Mouse (Mus musculus) telencephalon, adult 2 months (tissue): ENCODE results near the gene Carm1.
A peak's percentile ranks its signal among the peaks of the same experiment; 100 is the strongest.
"Not testable (repeated sequence)": the region's sequence is repeated elsewhere in the genome, so short reads cannot be mapped to it uniquely, and the experiment has no call there.

Experiments
- DNase-seq: peaks from one replicate; pipeline ENCODE4 v3.0.0-alpha.2; 2011; ENCODE audit warnings: low read depth, low spot score

Gene Carm1

DNA sequence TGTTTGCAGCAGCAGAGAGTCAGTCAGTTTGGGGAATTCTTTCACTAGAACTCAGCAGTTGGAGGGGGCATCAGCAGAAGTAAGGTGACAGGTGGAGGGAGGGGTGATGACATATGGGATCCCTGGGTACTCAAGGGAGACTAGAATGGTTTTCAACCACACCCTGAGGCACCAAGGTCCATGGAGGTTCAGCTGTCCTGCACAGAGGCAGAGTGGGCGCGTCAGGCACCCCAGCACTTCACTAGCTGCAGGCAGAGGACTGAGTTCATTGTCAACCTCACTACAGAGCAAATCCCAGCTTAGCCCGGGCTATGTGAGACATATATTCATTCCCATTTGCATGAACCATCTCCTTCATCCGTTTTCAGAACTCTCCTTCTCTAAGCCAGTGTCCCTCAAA lies 9.7 kb upstream of the Carm1 start:
- no peak for DNase-seq

- DNase-seq, result no peak
Measured at GRCm38 (mm10) chr9:21539981-21540753, 6.5 kb upstream of the Carm1 start.

DNA sequence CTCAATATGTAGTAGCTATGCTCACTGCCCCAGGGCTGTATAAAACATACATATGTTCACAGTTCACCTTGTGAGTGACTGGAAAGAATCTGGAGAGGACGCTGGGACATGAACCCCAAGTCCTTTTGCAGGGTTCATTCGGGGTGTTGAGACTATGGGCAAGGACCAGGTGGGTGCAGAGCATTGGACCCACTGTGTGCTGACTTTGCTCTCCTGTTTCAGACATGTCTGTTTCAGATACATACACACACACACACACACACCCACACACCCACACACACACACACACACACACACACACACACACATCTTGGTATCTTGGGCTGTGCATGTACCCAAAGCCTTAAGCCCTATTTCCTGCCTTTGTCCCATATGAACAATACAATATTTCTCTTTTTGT lies 4.7 kb upstream of the Carm1 start:
- DNase-seq, result not testable (repeated sequence)

- no peak for DNase-seq
Measured at GRCm38 (mm10) chr9:21545351-21545915, 1.3 kb upstream of the Carm1 start.

DNA sequence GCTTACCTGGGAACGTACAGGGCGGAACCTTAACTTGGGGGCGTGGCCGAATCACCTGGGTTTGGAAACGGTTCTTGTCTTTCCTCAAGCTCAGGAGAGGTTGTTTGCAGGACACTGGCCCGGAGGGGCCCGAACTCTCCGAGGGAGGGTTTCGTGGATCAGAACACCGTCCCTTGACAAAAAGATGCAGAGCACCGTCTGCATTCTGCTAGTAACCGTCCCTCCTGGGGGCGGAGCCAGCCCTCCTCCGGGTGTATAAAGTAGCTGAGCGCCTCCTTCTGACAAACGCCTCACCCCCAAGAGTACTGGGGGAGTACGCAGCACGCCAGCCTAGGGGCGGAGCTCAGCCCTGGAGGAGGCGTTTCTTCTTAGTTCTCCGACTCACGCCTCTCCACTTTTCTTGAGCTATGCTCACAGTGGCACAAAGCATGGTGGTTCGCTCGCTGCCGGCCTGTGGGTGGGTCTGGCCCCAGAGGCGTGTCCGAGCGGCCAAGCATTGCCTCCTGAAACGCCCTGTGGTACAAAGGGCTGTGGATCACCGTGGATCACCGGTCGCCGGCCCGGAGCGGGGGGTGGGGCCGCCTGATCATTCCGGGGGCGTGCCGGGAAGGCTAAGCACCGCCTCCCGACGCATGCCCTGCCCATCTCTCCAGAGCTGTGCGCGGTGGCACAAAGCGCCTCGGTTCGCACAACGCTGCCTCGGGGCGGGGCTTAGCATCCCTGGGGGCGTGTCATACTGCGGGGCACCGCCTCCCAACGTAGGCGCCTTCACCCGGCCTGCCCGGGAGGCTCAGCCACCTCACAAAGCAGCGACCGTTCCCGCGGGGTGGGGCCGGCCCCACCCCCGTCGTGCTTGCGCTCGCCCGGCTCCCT lies 542 bp upstream of the Carm1 start:
- DNase-seq, result peak; percentile 96

DNA sequence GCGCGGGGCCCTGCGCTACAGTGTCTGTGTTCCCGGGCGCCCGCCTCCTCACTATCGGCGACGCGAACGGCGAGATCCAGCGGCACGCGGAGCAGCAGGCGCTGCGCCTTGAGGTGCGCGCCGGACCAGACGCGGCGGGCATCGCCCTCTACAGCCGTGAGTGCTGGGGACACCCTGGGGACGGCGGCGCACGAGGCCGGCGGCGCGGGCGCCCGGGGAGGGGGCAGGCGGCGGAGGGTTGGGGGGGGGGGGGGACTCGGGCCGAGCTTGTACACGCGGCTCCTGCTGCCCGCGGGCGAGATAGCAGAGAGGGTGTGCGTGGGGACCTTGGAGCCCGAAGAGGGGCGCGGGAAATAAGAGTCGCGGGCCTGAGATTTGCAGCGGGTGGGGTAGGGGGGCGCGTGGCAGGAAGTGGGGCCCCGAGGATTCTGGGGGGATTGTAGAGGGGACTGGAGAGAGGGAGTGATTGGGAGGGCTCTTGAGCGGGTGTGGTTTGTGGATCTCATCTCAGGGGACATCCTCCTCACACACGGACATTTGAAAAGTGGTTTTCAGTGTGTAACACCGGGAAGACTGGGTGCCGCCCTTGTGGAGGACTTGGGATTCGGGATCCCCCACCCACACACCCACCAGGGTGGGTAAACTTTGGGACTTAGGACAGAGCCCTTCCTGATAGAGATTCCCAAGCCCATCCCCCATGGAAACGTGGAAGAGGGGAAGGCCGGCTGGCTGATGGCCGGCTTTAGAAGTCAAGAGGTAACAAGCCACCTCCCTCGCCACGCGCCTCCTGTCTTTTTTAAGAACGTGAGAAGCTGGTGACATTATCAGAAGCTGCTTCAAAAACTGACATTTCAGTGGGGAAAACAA lies 614 bp downstream of the Carm1 start:
- no peak for DNase-seq

DNA sequence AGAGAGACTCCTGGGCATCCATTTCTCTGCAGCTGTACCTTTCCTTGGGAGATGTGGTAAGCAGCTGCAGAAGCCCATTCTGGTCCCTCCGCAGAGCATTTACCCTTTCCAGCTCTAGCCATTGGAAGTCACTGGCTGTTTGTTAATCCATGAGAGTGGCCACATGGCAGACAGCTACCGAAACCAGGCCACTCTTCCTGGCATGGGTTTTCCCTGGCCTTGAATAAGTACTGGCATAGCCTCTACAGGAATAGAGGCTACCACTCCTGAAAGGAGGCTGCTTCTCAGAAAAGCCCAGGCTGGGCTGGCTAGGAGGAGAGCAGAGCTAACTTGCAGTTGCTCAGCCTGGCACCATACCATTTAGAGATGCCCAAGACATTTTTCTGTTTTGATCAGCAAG lies 4.4 kb downstream of the Carm1 start:
- DNase-seq, result no peak

GRCm38 (mm10) chr9:21553607-21554273 lies 7.0 kb downstream of the Carm1 start:
- no peak for DNase-seq

DNA sequence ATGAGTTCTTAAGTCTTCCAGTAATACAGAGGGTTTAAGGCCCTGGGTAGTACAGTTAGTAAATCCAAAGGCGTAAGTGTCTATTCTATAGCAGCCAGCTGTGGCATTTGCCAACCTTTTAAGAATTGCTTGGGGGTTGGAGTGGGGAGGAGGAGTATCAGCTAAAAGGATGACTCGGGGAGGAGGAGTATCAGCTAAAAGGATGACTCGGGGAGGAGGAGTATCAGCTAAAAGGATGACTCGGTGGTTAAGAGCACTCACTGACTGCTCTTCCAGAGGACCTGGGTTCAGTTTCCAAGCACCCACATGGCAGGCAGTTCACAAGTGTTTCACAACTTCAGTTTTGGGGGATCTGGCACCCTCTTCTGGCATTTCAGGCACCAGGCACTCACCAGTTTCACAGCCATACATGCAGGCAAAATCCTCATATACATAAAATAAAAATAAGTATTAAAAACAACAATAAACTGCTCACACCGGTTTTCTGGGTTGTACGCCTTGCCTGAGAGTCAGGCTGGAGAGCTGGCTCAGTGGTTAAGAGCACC lies 8.6 kb downstream of the Carm1 start:
- DNase-seq, result no peak

GRCm38 (mm10) chr9:21556996-21557395 lies 10.3 kb downstream of the Carm1 start:
- DNase-seq, result no peak

DNA sequence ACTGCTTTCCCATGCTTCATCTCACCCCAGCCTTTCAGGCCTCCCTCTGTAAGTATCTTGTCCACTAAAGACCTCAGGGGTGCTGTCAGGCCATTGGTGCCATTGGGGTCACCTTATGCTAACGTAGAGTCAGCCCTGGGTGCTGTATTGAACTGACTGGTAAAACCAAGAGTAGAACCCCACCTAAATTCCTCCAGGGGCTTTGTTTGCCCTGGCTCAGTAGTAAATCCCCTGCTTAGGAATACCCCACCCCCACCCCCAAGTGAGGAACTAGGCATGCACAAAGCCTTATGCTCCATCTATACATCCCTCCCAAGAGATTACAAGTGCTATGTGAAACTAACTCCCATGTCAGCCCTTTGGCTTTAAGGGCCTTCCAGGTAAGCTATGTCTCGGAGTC lies 10.9 kb downstream of the Carm1 start:
- DNase-seq, result no peak

DNA sequence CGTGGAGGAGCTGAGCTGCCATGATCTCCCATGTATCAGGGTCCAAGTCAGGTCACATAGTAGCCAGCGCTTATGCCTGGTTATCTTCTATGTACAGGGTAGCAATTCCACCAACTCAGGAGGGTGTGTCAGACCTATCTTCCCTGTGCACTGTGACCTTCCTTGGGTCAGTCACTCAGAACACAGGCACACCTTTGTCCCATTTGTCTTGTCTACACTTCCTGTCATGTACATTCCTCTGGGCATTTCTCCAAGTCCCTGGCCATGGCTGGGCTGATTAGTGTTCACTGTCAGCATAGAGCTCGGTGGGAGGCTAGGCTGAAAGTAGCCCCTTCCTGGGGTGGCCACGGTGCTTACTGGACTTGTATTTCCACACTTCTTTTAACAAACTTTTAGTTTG lies 11.7 kb downstream of the Carm1 start:
- no peak for DNase-seq

DNA sequence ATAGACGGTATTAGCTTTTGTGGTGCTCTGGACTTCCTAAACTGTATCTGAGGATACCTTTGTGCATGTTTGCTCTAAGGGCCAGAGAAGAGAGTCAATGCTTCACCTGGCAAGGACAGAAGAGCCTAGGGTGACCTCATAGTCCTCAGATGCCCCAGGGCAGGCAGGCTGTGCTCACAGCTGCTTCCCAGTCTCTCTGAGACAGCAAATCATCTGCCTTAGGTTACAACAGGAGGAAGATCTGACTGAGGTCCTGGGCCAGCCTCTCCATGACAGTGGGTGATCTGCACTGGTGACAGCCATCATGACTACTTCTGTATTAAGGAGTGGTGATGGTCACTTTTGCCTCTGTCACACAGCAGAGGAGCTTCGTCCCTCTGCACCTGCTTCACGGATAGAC lies 12.5 kb downstream of the Carm1 start:
- no peak for DNase-seq

- no peak for DNase-seq
Measured at GRCm38 (mm10) chr9:21564420-21564819, 17.7 kb downstream of the Carm1 start.

- no peak for DNase-seq
Measured at GRCm38 (mm10) chr9:21565004-21565586, 18.4 kb downstream of the Carm1 start.

GRCm38 (mm10) chr9:21566538-21566937 lies 19.8 kb downstream of the Carm1 start:
- no peak for DNase-seq

DNA sequence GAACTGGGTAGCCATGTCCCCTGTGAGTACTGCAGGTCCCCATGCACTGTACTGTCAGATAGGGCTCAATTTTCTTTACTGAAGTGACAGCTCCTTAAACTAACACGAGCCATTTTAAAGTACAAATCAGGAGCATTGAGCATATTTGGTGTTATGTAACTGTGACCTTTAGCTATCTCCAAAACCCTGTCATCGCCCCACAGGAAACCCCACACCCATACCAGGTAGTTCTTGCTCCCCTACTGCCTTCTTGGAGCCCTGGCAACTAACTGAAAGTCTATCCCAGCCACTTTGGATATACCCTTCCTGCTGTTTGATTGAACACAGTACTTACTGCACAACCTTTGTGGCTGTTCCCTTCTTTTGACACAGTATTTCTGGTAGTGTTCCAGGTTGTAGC lies 20.4 kb downstream of the Carm1 start:
- DNase-seq, result no peak

GRCm38 (mm10) chr9:21568657-21569255 lies 22.1 kb downstream of the Carm1 start:
- no peak for DNase-seq

DNA sequence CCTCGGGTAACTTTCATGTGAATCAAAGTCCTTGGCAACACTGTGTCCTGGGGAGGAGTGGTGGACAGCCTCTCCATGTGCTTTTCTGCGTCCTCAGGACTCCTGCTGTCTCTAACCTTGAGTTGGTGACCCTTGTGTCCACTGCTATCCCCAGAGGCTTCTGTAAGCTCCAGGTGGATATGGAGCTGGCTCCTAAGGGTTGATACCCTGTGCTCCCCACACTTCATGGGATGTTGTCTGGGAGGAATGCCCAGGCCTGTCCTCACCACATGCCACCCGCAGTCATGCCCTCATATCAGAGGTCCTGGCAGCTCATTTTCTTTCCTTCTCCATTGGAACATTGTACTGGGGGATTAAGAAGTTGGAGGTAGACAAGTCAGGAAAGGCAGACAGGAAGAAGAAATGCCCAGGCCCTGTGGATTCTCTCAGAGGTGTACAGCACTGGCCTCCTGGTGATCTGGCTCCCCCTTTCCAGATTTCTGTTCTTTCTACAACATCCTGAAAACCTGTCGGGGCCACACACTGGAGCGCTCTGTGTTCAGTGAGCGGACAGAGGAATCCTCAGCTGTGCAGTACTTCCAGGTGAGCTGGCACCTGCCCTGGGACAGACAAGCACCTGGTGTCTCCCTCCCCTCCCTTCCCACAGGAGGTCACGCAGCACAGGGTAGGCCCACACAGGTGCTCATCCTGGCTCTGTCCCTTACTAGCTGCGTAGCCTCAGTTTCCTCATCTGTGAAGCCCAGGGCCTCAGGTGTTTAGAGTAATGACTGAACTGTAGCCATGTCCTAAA lies 27.5 kb downstream of the Carm1 start:
- no peak for DNase-seq
